Mouse (Mus musculus) lung, embryonic 14.5 days (tissue): ENCODE measurements around the gene Ski. TPM values are rescaled to one million over a fixed set of nuclear protein-coding genes. Genes with fewer than 3 reads are reported as not detected.

Source experiments
- ATAC-seq: fragments of 200-750 bp; cut with Nextera tagmentation; 2 replicates; pipeline ENCODE4 v1.8.0; 2017; ENCODE audit warnings: mild to moderate bottlenecking, moderate TSS enrichment, moderate library complexity; ENCODE audit not compliant: insufficient read depth
- DNase-seq: peaks from one replicate; pipeline ENCODE4 v3.0.0-alpha.2; 2015
- H3K27ac ChIP-seq: fragments of 300-500 bp; sonication (generic); 2 replicates; pipeline ENCODE4 v1.5.1; 2014; ENCODE audit warnings: low read depth, mild to moderate bottlenecking, moderate library complexity
- H3K27me3 ChIP-seq: fragments of 300-500 bp; sonication (generic); 2 replicates; pipeline ENCODE4 v1.6.1; 2014; ENCODE audit warnings: low read length, control low read depth; ENCODE audit not compliant: insufficient read depth
- H3K36me3 ChIP-seq: fragments of 300-500 bp; sonication (generic); 2 replicates; pipeline ENCODE4 v1.6.1; 2014; ENCODE audit warnings: control low read depth; ENCODE audit not compliant: insufficient read depth
- H3K4me1 ChIP-seq: fragments of 300-500 bp; sonication (generic); 2 replicates; pipeline ENCODE4 v1.6.1; 2014; ENCODE audit warnings: antibody characterized with exemption, control low read depth; ENCODE audit not compliant: insufficient read depth
- H3K4me2 ChIP-seq: fragments of 300-500 bp; sonication (generic); 2 replicates; pipeline ENCODE4 v1.6.1; 2014; ENCODE audit warnings: mild to moderate bottlenecking
- H3K4me3 ChIP-seq: fragments of 300-500 bp; sonication (generic); 2 replicates; pipeline ENCODE4 v1.5.1; 2014; ENCODE audit warnings: low read depth, low read length
- H3K9ac ChIP-seq: fragments of 300-500 bp; sonication (generic); 2 replicates; pipeline ENCODE4 v1.6.1; 2014
- H3K9me3 ChIP-seq: fragments of 300-500 bp; sonication (generic); 2 replicates; pipeline ENCODE4 v1.6.1; 2016; ENCODE audit warnings: low read depth, low read length, control low read depth
- CTCF ChIP-seq: IDR thresholded peaks from 2 replicates; pipeline ENCODE4 v1.5.1; 2016; ENCODE audit warnings: antibody characterized with exemption, low read depth
- WGBS: fragments of 180-500 bp; shearing (Covaris S2); extraction: QIAGEN DNeasy Blood & Tissue Kit; methylation state at CpG from one replicate; pipeline ENCODE4 v1.1.7; 2014; 5-methylcytosine and 5-hydroxymethylcytosine counted together
- polyA plus RNA-seq: library from polyadenylated mRNA; unstranded; fragments of >200 nt; fragmentation: Nextera tagmentation; extraction: Ambion mirVana; gene quantifications from 2 replicates; pipeline ENCODE4 v1.2.1, GENCODE M21; 2014

The Ski gene
- polyA plus RNA-seq, 1 experiment from 2014 or later, result 23.7 TPM

DNA sequence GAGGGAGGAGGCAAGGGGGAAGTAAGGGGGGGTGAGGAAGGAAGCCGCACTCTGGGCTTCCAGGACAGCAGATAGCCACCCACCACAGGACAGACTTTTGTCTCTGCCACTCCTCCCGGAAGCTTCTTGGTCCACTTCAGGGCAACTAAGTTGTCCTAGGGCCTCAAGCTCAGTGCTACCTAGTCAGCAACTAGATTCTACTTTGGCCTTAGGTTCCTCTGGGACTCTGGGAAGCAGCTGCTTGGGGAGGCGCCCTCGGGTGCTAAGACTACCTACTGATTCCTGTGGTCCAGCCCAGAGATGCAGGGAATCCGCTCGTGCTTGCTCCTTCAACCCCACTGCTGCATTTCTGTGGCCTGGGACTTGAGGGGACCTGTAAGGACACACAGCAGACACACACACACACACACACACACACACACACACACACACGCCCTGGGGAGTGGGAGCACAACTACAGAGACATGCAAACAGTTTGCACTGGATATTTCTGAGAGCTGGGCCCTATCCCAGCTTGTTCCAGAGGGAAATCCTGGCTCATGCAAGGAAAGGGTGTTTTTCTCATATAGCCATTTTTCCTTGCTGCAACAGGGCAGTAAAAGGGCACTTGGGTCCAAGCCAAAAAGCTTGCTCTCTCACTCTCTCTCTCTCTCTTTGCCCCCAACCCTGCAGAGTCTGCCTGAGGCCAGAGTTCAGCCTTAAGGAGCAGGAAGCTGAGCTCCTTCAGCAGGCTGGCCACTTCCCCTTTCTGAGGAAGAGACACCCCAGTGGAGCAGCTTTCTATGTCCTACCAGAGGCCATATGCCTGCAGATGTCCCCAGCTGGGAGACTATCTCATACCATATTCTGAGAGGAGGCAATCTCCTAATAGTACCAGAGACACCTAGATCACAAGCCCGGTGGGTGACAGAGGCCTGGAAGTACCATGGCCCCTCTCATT is 12.2 kb upstream of the Ski start:
- peak; percentile 80 for DNase-seq
- H3K27me3 ChIP-seq, result no peaks in the 10 kb centered on the region
- peak overlapping the region; percentile 99 for H3K27ac ChIP-seq
- ATAC-seq, result peak; percentile 18
- TF ChIP-seq CTCF, result no peak
- H3K4me1 ChIP-seq, result peaks cover 36% of the 10 kb centered on the region
- no peaks in the 10 kb centered on the region for H3K36me3 ChIP-seq
- 36% methylated on average over 8 of the region's 8 CpGs for WGBS
- peak overlapping the region; percentile 40 for H3K9ac ChIP-seq
- H3K4me3 ChIP-seq, result peak overlapping the region; percentile 3; the same call in 1 of the 2 replicates
- H3K4me2 ChIP-seq, result peak overlapping the region; percentile 51
- H3K9me3 ChIP-seq, result no peaks in the 10 kb centered on the region

GRCm38 (mm10) chr4:155233878-155234277 is 11.5 kb upstream of the Ski start:
- Histone ChIP-seq H3K4me1 (peaks cover 36% of the 10 kb centered on the region), H3K27ac (peak overlapping the region; percentile 99), H3K9ac (peak overlapping the region; percentile 40), H3K36me3 (no peaks in the 10 kb centered on the region), H3K9me3 (no peaks in the 10 kb centered on the region), H3K4me2 (peak overlapping the region; percentile 51), H3K4me3 (no peak overlapping the region), H3K27me3 (no peaks in the 10 kb centered on the region)
- peak; percentile 30; the same call in 1 of the 2 replicates for TF ChIP-seq CTCF
- DNase-seq (peak; percentile 91), ATAC-seq (peak; percentile 70)
- 3% methylated on average over 10 of the region's 10 CpGs for WGBS

- no peak for ATAC-seq
- H3K9ac ChIP-seq, result no peak overlapping the region
- H3K36me3 ChIP-seq, result no peaks in the 10 kb centered on the region
- no peaks in the 10 kb centered on the region for H3K9me3 ChIP-seq
- H3K4me2 ChIP-seq, result no peak overlapping the region
- no peak overlapping the region for H3K27ac ChIP-seq
- no peak overlapping the region for H3K4me3 ChIP-seq
- no peak for TF ChIP-seq CTCF
- 61% methylated on average over 5 of the region's 5 CpGs for WGBS
- DNase-seq, result no peak
- H3K27me3 ChIP-seq, result no peaks in the 10 kb centered on the region
- peaks cover 10% of the 10 kb centered on the region for H3K4me1 ChIP-seq
Observed at GRCm38 (mm10) chr4:155228461-155228860, 6.1 kb upstream of the Ski start.

- no peak overlapping the region for H3K27ac ChIP-seq
- no peaks in the 10 kb centered on the region for H3K36me3 ChIP-seq
- H3K4me1 ChIP-seq, result peaks cover 8% of the 10 kb centered on the region; the same call in 1 of the 2 replicates
- no peak overlapping the region for H3K9ac ChIP-seq
- no peak for DNase-seq
- no peaks in the 10 kb centered on the region for H3K9me3 ChIP-seq
- 76% methylated on average over 4 of the region's 4 CpGs for WGBS
- H3K4me3 ChIP-seq, result no peak overlapping the region
- H3K27me3 ChIP-seq, result no peaks in the 10 kb centered on the region
- ATAC-seq, result no peak
- H3K4me2 ChIP-seq, result no peak overlapping the region
- no peak for TF ChIP-seq CTCF
Observed at GRCm38 (mm10) chr4:155227986-155228385, 5.6 kb upstream of the Ski start.

- DNase-seq, result no peak
- Histone ChIP-seq H3K4me2 (no peak overlapping the region), H3K9me3 (no peaks in the 10 kb centered on the region), H3K36me3 (0 out of 2 replicates have a peak, but pooled peaks cover 4% of the 10 kb centered on the region), H3K27me3 (no peaks in the 10 kb centered on the region), H3K9ac (no peak overlapping the region), H3K4me3 (no peak overlapping the region), H3K27ac (no peak overlapping the region), H3K4me1 (peaks cover 8% of the 10 kb centered on the region; the same call in 1 of the 2 replicates)
- TF ChIP-seq CTCF, result no peak
- ATAC-seq, result no peak
- WGBS, result 82% methylated on average over 5 of the region's 5 CpGs
Observed at GRCm38 (mm10) chr4:155225918-155226317, 3.5 kb upstream of the Ski start.

DNA sequence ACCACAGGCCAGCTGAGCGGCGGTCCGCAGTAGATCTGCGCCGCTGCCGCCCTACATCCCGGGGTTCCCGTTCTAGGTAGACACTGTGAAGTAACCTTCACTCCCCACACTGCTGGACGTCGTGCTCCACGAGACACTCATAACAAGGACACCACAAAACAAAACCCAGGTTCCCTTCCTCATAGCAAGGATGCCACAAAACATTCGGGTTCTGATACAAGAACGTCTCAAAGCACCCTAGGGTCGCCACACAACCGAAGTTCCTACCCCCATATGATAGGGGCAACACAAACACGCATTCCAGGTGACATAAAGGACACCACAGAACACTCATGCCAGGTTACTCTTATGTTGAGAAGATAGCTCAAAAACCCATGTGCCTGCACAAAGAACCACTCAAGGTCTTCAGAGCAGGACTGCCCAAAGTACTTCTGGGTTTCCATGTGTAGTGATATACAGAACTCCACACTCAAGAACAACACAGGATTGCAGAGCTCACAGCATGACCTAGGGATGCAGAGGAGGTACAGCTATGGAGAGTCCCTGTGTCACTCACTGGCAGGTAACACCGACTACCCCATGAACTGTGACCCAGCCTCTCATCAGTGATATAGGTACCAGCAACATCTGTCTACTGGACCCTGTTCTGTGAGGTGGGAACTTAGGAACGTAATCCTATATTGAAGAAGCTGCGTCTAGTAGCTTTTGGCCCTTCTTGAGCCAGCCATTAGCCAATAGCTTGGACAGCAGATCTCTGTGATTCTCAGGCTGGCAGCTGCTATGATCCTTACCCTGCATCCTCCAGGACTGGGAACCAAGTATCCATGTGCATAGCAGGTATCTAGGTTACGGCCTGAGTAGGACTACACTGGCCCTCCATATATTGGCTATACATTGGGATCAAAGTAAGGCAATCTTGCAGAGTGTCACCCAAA is 1.5 kb upstream of the Ski start:
- Histone ChIP-seq H3K27me3 (no peaks in the 10 kb centered on the region), H3K27ac (peak overlapping the region; percentile 97), H3K36me3 (0 out of 2 replicates have a peak, but pooled peaks cover 4% of the 10 kb centered on the region), H3K9ac (peak overlapping the region; percentile 77), H3K9me3 (no peaks in the 10 kb centered on the region), H3K4me3 (peak overlapping the region; percentile 32), H3K4me1 (peaks cover 18% of the 10 kb centered on the region), H3K4me2 (peak overlapping the region; percentile 99)
- ATAC-seq (no peak), DNase-seq (no peak)
- no peak for TF ChIP-seq CTCF
- WGBS, result 30% methylated on average over 20 of the region's 20 CpGs
